Mouse (Mus musculus): ENCODE data around the gene Esr1. TPM values are rescaled to one million over a fixed set of nuclear protein-coding genes. Genes with fewer than 3 reads are reported as not detected.

Gene Esr1
- polyA plus RNA-seq, 1 experiment from 2014 or later, result 0.26 TPM

DNA sequence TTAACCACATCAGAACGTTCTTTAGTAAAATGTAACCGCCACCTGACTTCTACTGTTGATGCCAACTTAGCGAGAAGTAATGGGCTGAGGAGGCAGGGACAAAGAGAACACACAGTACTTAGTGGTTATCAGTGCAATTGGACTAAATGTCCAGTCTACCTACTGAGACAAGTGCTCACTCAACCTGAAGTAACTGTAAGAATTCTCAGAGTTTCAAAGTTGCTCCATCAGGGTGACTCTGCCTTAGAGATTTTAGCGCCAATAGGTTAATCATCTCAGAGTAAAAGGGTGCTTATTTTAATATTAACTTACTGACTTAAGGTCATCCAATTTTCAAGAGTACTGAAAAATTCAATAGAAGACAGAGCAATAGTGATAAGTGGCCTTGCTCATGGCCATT lies 414.5 kb downstream of the Esr1 start:
- Histone ChIP-seq H3K9ac (replicated peaks; ENCODE audit: low read depth) (no peak overlapping the region), H3K4me3 (ENCODE audit: low read depth, low read length) (no peak overlapping the region), H3K9me3 (ENCODE audit: low read length) (no peaks in the 10 kb centered on the region), H3K36me3 (ENCODE audit: insufficient read depth, low read length) (no peaks in the 10 kb centered on the region), H3K27me3 (replicated peaks; ENCODE audit: insufficient read depth, low read length) (no peaks in the 10 kb centered on the region), H3K4me2 (replicated peaks; ENCODE audit: low read depth, low read length) (no peak overlapping the region), H3K4me1 (ENCODE audit: insufficient read depth, low read depth, low read length) (no peaks in the 10 kb centered on the region), H3K27ac (ENCODE audit: low read length) (no peak overlapping the region)
- TF ChIP-seq CTCF (IDR thresholded peaks at IDR 0.05), result no peak
- no peak for TF ChIP-seq EP300 (IDR thresholded peaks at IDR 0.05)
- no peak for ATAC-seq
- WGBS, result 92% methylated on average over 4 of the region's 4 CpGs
- DNase-seq (ENCODE audit: low spot score), result no peak

GRCm38 (mm10) chr10:5027208-5027607 lies 415.8 kb downstream of the Esr1 start:
- Histone ChIP-seq H3K4me2 (replicated peaks; ENCODE audit: low read depth, low read length) (no peak overlapping the region), H3K9ac (replicated peaks; ENCODE audit: low read depth) (no peak overlapping the region), H3K4me1 (ENCODE audit: insufficient read depth, low read depth, low read length) (no peaks in the 10 kb centered on the region), H3K9me3 (ENCODE audit: low read length) (no peaks in the 10 kb centered on the region), H3K4me3 (ENCODE audit: low read depth, low read length) (no peak overlapping the region), H3K27me3 (replicated peaks; ENCODE audit: insufficient read depth, low read length) (no peaks in the 10 kb centered on the region), H3K27ac (ENCODE audit: low read length) (no peak overlapping the region), H3K36me3 (ENCODE audit: insufficient read depth, low read length) (no peaks in the 10 kb centered on the region)
- DNase-seq (ENCODE audit: low spot score) (no peak), ATAC-seq (no peak)
- TF ChIP-seq CTCF (IDR thresholded peaks at IDR 0.05) (no peak), EP300 (IDR thresholded peaks at IDR 0.05) (no peak)
- WGBS, result 76% methylated on average over 1 of the region's 1 CpGs

DNA sequence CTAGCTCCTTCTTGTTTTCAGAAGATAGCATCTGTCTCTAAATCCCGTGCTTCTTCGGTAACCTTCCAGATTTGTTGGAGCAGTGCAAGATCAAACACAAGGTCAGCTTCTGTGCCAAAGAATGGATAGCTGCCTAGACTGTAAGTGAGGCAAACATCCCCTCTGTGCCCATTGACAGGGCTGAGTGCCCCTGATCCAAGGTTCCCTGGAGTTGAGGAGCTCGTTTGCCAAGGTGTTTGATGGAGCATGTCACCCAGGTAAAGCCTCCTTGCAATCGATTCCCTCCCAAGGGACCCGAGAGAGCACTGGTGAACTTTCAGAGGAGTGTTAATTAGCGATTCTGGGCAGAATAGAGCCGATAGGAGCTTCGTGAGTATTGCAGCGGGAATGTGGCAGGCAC lies 416.9 kb downstream of the Esr1 start:
- Histone ChIP-seq H3K36me3 (ENCODE audit: insufficient read depth, low read length) (no peaks in the 10 kb centered on the region), H3K27me3 (replicated peaks; ENCODE audit: insufficient read depth, low read length) (no peaks in the 10 kb centered on the region), H3K4me3 (ENCODE audit: low read depth, low read length) (no peak overlapping the region), H3K9me3 (ENCODE audit: low read length) (no peaks in the 10 kb centered on the region), H3K4me1 (ENCODE audit: insufficient read depth, low read depth, low read length) (no peaks in the 10 kb centered on the region), H3K9ac (replicated peaks; ENCODE audit: low read depth) (no peak overlapping the region), H3K27ac (ENCODE audit: low read length) (no peak overlapping the region), H3K4me2 (replicated peaks; ENCODE audit: low read depth, low read length) (no peak overlapping the region)
- ATAC-seq (no peak), DNase-seq (ENCODE audit: low spot score) (no peak)
- TF ChIP-seq CTCF (IDR thresholded peaks at IDR 0.05), result no peak
- TF ChIP-seq EP300 (IDR thresholded peaks at IDR 0.05), result no peak
- 81% methylated on average over 9 of the region's 9 CpGs for WGBS

GRCm38 (mm10) chr10:5029161-5029560 lies 417.8 kb downstream of the Esr1 start:
- Histone ChIP-seq H3K4me1 (ENCODE audit: insufficient read depth, low read depth, low read length) (no peaks in the 10 kb centered on the region), H3K27ac (ENCODE audit: low read length) (no peak overlapping the region), H3K36me3 (ENCODE audit: insufficient read depth, low read length) (no peaks in the 10 kb centered on the region), H3K27me3 (replicated peaks; ENCODE audit: insufficient read depth, low read length) (no peaks in the 10 kb centered on the region), H3K9me3 (ENCODE audit: low read length) (no peaks in the 10 kb centered on the region), H3K4me3 (ENCODE audit: low read depth, low read length) (no peak overlapping the region), H3K9ac (replicated peaks; ENCODE audit: low read depth) (no peak overlapping the region), H3K4me2 (replicated peaks; ENCODE audit: low read depth, low read length) (no peak overlapping the region)
- DNase-seq (ENCODE audit: low spot score), result no peak
- TF ChIP-seq EP300 (IDR thresholded peaks at IDR 0.05) (no peak), CTCF (IDR thresholded peaks at IDR 0.05) (no peak)
- no peak for ATAC-seq
- WGBS, result 79% methylated on average over 2 of the region's 2 CpGs

DNA sequence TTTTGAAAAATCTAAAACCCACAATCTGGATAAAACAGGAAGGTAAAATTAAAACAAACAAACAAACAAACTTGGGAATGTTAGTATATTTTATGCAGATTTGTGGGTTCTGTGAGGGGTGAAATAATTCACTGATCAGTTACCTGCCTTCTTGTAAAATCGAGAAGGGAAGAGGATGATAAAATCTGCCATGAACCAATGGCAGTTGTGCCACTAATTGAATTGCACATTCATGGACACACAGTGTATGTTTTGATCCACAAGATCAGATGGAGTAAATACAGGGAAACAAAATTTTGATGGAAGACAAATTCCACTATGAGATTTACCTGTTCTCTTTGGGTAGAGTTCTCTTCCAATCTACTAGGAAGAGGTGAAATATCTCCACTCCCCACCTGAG lies 418.5 kb downstream of the Esr1 start:
- H3K9ac ChIP-seq (replicated peaks; ENCODE audit: low read depth), result no peak overlapping the region
- H3K36me3 ChIP-seq (ENCODE audit: insufficient read depth, low read length), result no peaks in the 10 kb centered on the region
- WGBS, result 94% methylated on average over 1 of the region's 1 CpGs
- no peak for ATAC-seq
- no peak for DNase-seq (ENCODE audit: low spot score)
- H3K4me3 ChIP-seq (ENCODE audit: low read depth, low read length), result no peak overlapping the region
- H3K27me3 ChIP-seq (replicated peaks; ENCODE audit: insufficient read depth, low read length), result no peaks in the 10 kb centered on the region
- no peak overlapping the region for H3K27ac ChIP-seq (ENCODE audit: low read length)
- no peak overlapping the region for H3K4me2 ChIP-seq (replicated peaks; ENCODE audit: low read depth, low read length)
- no peaks in the 10 kb centered on the region for H3K4me1 ChIP-seq (ENCODE audit: insufficient read depth, low read depth, low read length)
- H3K9me3 ChIP-seq (ENCODE audit: low read length), result no peaks in the 10 kb centered on the region
- TF ChIP-seq EP300 (IDR thresholded peaks at IDR 0.05) (no peak), CTCF (IDR thresholded peaks at IDR 0.05) (no peak)

DNA sequence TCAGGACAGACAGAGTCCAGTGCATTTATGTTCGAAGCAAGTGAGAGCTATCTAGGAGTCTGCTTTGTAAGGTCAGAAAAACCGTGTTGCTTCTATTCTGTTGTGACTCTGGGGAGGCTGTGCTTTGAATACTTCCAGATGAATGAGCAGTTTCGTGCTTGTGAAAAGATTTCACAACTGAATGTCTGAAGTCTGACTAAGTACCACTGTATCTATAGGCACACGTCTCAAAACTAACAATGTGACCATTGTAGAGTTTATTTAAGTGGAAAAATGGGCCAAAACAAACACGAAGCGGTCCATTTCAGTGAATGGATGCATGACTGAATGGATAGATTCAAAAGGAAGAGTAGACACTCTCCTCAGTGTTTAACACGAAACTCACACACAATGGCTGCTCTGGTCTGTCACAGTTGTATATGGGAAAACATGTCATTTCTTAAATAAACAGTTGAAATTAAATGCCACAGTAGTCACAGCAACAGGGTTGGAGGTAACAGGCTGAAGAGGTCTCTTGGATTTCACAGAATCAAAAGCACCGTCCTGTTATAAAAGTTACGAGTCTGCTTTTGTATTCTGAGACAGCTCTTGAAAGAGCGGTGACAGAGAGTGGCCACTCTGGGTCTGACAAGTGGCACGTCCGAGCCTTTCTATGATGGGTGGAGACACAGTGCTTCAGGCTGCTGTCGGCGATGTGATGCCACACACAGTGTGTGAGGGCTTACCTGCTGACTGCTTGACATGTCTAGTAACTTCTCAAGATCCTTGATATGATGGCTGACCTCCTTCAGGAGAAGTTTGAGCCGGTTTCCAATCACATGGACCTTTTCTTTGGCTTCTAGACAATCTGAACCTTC lies 421.0 kb downstream of the Esr1 start:
- no peak for TF ChIP-seq CTCF (IDR thresholded peaks at IDR 0.05)
- no peak for TF ChIP-seq EP300 (IDR thresholded peaks at IDR 0.05)
- H3K4me2 ChIP-seq (replicated peaks; ENCODE audit: low read depth, low read length), result no peak overlapping the region
- H3K36me3 ChIP-seq (ENCODE audit: insufficient read depth, low read length), result 0 out of 2 replicates have a peak, but pooled peaks cover 4% of the 10 kb centered on the region
- DNase-seq (ENCODE audit: low spot score) (peak; percentile 23), ATAC-seq (peak; percentile 33; the same call in 1 of the 2 replicates)
- H3K27ac ChIP-seq (ENCODE audit: low read length), result no peak overlapping the region
- H3K9ac ChIP-seq (replicated peaks; ENCODE audit: low read depth), result no peak overlapping the region
- no peaks in the 10 kb centered on the region for H3K27me3 ChIP-seq (replicated peaks; ENCODE audit: insufficient read depth, low read length)
- H3K4me3 ChIP-seq (ENCODE audit: low read depth, low read length), result no peak overlapping the region
- H3K9me3 ChIP-seq (ENCODE audit: low read length), result no peaks in the 10 kb centered on the region
- WGBS, result 62% methylated on average over 15 of the region's 15 CpGs
- no peaks in the 10 kb centered on the region for H3K4me1 ChIP-seq (ENCODE audit: insufficient read depth, low read depth, low read length)

All from lung, postnatal 0 days (tissue).